Mouse (Mus musculus): ENCODE measurements around the gene P4ha2.

P4ha2 gene

DNA sequence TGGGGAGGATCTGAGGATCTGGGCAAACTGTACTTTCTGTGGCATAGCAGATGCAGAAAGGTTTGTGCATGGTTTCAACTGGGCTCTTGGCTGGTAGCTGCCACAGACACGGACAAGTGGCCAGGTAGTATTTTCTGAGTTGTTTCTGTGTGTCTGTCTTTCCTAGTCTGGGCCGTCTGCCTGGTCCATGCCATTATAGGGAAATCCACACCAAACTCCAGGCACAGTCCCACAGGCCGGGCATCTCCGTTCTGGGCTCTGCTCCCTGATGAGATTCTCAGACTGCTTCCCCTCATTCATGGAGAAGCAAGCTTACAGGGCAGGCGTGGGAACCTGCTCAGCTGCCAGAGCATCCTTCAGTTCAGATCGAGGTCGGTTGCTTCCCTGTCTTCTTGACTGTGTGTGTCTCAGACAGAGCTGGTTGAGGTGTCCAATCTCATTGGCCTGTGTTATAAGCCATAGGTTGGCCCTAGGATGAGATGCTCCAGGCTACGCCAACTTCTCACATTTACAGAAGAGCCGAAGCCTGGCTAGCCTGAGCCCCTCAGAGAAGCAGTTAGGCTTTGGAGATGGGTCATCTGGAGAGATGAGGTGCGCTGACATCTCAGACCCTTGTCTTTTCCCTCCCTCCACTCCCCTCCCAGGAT, at the start of gene P4ha2:
TSS of gene P4ha2 (plus strand) at position 51 of the 647 bp plus-strand sequence.
- no peak for DNase-seq (ENCODE audit: low spot score)

DNA sequence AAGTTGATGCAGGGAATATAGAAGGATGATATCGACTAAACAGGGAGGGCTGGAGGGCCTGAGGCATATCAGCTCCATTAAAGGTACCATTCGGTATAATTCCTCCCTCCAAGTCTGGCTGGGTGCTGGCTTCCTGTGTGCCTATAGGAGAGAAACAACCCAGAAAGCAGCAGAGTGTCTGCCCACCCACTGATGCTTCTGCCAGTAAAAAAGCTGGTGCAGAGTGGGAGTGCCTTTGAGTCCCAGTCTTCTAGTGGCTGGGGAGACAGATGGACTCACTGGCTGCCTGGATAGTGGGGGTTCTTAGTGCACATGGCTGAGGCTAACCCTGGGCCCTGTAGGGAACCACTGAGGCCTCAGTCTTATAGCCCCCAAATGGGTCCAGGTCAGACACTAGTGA, 49.7 kb upstream of the P4ha2 start:
- DNase-seq (ENCODE audit: low spot score): no peak

DNA sequence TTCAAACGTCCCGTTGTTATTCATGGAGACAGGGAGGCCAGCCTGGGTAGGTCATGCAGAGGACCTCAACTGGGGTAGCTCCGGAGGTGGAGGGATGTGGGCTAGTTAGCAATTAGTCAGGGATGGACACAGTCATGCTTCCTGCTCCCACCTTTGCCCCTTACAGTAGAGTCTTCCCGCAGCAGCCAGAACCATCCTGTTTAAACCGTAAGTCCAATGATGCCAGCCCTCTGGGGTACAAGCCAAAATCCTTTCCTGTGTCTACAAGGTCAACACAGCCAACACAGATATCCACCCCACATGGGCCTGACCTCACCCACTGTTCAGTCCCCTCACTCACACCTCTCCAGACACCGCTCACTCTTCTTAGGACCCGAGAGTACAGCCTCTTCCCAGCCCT, 48.7 kb upstream of the P4ha2 start:
- DNase-seq (ENCODE audit: low spot score): no peak

DNA sequence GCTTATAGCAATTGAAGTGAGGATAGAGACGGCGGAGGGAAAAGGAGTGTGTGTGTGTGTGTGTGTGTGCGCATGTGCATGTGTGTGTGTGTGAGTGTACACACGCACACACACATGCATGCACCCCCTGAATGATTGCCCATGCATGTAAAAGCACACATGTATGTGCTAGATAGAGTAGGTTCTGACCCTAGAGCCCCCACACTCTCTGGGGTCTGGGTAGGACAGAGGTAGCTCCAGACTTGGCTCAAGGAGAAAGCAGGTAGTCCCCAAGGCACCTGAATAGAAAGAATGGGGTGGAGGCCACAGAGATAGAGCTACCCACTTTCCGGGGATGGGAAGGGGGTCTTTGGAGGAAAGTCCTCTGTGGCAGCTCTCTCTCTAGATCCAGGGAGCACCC, 47.8 kb upstream of the P4ha2 start:
- DNase-seq (ENCODE audit: low spot score): no peak

DNA sequence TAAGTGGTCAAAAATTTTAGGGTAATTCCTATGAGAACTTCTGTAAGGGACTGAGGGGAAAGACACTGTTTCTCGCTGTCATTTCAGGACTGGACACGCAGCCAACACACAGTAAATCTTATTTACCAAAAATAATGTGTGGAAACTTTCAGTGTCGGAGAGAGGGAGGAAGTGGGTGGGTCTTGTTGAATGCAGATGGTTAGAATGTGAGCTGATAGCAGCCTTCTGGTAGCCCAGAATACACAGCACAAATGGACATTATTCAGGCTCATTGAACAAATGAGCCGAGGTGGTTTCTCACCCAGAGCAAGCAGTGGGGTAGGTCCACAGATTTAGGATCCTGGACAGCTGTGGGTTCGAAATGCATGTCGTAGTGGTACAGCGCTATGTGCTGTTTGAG, 46.8 kb upstream of the P4ha2 start:
- no peak for DNase-seq (ENCODE audit: low spot score)

DNA sequence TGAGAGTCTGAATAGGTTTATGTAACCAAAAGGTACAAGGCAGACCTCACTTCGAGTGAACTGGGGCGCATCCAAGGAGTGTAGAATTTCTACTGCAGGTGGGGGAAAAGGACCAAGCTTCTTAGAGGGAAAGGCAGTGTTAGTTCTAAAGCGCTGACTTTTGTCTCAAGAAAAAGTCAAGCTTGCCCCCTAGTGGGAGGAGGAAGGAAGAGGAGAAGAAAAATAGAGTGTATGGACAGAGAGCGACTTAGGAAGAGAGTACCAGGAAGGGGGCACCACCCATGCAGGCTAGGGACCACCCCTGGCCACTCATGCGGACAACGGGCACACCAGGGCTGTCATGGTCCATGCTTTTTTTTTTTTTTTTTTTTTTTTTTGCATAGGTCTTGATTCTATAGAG, 45.6 kb upstream of the P4ha2 start:
- DNase-seq (ENCODE audit: low spot score): no peak

DNA sequence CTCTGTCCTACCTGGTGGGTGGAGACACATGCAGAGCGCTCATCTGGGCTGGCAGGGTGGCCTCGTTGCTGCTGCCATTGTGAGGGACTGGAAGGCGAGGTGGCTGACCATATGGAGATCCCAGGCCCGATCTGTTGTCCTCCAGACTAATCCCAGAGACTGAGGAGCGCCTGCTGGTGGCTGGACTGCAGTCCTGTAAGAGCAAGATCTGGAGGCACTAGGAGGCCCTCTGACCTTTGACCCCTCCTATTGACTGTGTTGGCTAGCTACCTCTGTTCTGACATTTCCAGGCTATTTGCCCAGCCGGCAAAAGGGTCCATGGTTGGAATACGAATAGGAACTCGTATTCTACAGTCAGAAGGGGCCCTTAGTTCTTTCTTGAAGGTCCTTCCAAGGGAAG, 43.8 kb upstream of the P4ha2 start:
- DNase-seq (ENCODE audit: low spot score): peak; percentile 72

DNA sequence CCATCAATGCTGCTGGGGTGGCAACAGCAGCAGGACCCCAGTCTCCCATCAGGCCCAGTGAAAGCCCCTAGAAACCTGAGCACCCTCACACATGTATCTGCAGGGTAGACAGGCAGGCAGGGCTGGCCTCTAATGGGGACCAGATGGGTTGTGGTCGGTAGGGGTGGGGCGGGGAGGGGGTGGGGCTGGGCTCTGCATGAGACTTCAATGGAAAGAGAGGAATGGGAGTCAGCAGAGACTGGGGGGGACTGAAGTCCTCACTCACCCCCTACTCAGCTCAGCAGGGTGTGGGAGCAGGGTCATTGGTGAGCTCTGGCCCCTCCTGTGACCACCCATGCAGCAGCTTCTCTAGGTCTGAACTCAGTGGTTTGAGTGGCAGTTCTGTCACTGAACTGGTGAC, 42.5 kb upstream of the P4ha2 start:
- no peak for DNase-seq (ENCODE audit: low spot score)

DNA sequence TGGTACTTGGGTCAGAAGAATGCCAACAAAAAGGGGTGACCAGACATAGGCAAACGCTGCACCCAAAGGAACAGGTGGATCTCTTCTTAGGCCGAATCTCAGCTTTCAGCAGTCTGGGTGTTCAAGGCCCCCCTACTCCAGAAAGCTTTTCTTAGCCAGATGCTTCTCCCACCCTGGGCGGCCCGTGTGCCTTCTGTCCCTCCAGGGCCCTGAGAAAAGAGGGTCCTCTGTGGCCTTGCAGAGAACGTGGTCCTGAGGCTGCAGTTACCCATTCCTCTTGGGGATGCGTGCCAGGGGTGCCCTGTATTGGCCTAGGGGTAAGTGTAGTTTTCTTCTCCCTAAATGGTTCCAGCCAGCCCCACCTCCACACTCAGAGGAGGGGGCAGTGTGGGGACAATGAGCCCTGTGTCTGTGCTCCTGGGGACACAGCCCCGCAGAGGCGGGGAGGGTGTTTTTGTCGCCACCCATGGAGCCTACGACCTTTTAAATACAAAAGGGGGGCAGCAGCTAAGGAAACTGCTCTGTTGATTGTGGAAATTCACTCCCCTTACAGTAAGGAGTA, 41.8 kb upstream of the P4ha2 start:
- no peak for DNase-seq (ENCODE audit: low spot score)

DNA sequence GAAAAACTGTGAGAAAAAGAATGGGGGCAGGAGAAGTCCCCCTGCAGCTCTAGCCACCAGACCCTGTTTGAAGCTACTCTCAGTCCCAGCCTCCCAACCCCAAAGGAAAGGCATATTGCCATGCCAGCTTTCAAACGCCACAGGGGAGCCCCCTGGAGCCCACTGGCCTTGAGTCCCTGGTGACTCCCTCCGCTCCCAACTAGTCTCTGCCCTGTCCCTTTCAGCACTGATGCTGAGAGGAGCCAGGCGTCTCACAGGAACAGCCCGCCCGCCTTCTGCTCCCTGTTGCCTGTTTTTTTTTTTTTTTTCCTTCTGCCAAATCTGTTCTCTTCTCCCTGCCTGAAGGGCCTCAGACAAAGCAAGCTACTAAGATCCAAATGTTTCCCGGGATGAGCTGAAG, 41.3 kb upstream of the P4ha2 start:
- no peak for DNase-seq (ENCODE audit: low spot score)

DNA sequence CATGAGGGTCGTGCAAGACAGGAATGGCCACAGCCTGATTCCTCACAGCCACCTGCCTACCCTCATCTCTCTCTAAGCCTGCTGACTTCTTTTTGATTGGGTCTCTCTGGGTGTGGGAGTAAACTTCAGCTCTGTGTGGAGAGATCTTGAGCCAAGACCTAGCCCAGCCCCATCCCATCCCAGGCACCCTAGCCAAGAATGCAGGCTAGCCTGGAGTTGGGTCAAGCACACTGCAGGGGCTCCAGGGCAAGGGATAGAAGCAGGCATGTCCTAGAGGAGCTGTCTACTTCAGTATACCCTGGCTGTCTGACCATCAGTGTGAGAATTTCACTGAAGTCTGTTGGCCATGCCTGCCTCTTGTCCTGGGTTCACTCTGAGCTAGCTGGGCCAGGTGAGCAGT, 40.4 kb upstream of the P4ha2 start:
- DNase-seq (ENCODE audit: low spot score): no peak

DNA sequence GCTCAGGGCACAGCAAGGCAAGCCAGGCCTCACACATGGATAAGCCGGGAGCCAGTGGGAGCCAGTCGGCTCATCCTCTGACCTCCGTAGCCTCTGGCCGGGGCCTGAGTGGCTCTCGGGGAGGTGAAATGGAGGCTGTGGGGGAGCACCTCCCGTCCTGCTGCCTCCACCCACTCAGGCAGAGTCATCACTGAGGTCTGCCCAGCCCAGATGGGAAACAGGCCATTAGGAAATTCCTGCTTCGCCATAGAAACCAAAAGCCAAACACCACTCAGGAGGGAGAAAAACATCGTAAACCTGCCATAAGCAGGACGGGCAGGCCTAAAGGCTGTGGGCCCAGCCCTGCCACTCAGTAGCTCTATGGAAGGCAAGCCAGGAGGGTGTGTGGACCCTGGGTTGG, 39.6 kb upstream of the P4ha2 start:
- DNase-seq (ENCODE audit: low spot score): peak; percentile 74

DNA sequence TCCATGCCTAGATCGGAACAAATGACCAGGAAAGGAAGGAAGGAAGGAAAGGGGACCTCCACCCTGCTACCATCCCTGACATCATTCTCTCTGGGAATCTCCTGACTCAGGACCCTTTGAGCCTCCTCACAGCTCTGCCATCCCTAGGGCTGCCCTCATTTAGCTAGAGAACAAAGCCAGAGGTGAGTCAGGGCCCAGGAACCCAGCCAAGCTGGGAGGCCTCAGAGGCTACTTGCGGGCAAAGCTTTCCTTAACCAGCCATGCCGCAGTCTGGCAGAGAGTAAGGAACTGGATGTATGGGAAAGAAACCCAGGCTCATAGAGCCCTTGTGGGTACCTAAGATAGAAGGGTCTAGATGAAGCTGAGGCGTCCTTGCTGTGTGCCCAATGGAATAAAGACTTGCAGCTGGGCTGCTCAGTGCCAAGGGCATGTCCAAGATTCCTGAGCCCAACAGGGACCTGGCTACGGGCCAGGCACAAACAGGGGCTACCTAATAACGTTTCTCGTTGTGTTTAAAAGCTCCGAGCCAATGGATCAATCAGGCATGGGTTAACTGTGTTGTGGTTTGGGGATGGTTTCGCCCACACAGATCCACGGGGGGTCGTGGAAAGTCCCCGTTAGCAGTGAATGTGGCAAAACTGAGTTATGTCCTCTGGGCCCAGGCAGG, 37.7 kb upstream of the P4ha2 start:
- no peak for DNase-seq (ENCODE audit: low spot score)

DNA sequence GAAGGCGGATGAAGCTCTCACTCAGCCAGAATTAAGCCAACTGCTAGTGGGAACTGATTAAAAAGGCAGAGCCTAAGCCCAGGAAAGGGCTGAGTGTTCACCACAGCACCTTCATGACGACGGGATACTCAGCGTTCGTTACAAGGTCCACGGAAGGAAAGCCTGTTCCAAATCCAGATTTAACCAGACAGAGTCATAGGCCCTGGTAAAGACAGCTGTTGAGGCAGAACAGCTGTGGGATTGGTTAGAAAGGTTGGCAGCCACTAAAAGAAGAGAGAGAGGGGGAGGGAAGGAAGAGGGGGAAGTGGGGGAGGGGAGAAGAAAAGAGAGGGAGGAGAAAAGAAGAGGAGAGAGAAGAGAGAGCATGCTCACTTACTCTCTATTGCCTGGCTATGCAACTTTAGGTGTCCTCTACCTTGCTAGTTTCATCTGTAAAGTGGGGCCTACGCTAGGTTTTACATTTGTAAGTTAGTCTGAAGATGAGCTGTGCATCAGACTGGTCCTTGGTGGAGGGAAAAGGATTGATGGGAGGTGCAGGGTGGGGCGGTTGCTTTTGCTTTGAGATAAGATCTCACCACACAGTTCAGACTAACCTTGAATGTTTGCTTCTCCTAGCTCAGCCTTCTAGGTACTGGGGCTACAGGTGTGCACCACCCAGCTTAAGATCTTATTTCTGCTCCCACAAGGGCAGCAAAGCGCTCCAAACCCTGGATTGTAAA, 37.0 kb upstream of the P4ha2 start:
- DNase-seq (ENCODE audit: low spot score): no peak

DNA sequence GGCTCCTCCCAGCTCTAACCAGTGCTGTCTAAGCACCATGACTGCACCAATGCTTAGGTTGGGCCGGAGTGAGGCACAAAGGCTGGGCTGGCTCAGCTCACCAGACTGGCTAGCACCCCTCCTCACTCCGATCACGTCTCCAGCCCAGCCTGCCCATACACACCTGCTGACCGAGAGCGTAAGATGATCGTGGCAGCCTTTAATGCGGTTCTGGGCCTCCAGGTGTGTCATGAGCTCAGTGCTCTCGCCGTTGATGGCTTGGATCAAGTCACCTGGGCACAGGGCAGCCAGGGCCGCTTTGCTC, 36.5 kb upstream of the P4ha2 start:
- DNase-seq (ENCODE audit: low spot score): no peak

DNA sequence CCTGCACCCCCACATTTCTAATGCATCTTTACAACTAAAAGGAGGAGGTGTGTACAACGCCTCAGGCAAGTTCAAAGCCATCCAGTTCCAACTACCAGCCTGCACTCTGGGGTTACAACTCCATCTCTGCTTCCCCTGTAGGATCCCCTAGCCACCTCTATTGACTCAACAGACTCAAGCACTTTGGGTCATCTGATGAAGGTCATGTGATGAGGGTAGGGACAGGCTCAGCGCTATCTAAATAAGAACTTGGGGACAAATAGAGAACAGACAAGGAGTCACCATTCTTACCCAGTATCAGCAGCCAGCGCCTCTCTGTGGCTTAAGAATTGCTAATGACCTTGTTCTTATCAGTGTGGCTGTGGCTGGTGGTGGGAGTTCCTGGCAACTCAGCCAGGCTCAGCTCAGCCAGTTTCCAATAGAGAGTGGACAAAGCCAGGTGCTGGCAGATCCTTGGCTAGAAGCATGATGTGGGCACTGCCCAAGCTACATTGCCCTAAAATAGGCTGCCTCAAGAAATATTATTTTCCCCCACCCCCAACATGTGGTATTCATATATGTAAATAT, 35.4 kb upstream of the P4ha2 start:
- DNase-seq (ENCODE audit: low spot score): no peak

DNA sequence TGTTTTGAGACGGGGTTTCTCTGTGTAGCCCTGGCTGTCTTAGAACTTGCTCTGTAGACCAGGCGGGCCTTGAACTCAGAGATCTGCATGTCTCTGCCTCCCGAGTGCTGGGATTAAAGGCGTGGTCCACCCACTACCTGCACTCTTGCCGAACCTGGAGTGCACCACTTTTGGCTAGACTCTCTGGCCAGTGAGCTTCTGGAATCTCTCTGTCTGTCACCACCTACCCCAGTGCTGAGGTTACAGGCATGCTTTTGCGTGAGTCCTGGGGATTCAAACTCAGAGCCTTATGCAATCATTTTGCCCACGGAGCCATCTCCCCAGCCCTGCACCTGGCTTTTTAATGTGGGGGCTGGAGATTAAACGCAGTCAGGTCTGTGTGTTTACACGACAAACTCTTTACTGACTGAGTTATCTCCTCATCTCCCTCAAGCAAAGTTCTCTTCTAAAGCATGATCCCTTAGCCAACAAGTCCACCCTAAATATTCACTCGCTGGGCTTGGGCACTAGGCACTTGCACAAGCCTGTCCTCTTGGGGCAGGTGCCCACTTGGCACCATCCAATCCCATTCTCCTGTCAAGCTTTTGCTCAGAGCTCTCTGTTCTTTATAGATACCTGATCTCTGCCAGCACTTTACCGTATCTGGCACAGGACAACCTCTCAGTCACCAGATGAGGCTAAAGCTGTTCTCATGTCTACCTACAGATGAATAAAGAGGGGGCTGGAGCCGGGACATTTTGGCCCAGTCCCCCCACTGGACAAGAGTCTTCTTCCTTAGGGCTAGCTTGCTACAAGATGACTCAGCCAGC, 34.6 kb upstream of the P4ha2 start:
- DNase-seq (ENCODE audit: low spot score): no peak

DNA sequence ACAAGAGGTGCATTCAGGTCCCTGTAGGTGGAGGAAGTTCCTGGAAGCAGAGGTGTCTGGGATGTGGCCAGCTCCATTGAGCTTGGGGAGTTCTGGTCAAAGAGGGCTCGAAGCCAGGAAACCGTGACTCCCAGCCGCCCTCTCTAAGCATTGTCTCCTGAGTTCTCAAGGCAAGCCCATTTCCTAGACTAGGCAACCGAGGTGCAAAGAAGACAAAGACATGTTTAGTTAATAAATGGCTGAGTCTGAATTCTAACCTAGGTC, 34.0 kb upstream of the P4ha2 start:
- DNase-seq (ENCODE audit: low spot score): no peak

DNA sequence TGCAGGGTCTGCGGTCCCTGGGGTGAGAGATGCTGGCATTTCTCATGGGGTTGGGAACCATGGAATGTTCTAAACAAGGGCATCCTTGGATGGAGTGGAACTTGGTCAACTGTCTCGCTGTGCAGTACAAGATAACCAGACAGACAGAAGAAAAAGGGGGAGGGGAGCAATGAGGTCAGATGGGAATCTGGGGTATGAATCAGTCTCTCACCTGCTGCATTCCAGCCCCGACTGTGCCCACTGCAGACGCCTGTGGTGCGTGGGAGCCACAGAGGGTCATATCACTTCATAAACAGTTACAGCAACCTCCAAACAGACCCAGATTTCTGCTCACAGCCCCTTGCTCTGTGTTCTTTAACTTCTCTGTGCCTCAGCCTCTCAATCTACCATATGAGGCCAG, 33.5 kb upstream of the P4ha2 start:
- no peak for DNase-seq (ENCODE audit: low spot score)

DNA sequence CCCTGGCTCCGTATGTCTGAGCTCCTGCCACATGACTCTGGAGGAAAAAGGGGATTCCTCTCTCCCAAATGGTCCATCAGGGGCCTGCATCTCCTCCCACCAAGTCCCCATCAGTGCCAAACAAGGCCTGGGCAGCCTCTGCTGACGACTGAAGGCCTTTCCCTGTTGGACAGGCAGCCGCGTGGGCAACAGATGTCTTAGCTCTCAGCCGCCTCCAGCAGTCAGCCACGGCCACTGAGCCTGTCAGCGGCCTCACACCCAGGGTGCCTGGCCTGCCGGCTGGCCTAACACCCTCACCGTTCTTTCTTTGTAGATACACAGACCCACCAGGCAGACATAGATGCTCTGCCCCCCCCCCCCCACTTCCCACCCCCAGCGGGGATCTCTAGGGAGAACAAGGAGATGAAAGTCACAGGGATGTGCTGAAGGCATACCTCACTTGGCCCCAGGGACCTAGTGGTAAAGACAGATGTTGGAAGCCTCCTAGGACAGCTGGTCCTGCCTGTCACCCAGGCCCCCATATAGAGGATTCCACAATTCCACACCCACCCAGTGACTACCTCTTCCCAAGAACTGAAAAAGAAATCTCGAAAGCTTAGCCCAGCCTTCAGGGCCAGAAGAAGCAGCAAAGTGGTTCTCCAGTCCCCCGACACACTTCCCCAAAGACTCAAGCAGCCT, 32.4 kb upstream of the P4ha2 start:
- no peak for DNase-seq (ENCODE audit: low spot score)

DNA sequence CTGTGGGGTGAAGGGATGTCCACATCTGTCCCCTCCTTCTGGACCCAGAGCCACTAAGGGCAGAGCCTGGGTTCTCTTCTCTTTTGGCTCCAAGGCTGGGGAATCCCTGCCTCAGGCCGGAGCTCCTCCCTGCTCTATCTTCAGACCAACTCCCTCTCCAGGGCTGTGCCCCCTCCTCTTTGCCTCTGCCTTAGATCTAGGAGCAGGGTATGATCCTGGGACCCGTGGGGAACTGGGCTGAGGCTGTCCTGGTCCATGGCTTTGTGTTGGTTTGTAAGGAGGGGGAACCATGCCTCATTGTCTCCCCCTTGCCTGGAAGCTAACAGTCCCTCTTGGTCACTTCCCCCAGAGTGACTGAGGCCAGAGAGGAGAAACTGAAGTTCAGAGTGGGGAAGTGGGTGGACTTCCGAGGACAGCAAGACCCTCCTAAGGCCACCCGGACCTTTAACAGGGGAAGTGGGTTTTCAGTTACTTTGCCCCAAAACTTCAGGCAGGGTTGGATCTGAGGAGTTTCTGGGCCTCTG, 31.8 kb upstream of the P4ha2 start:
- no peak for DNase-seq (ENCODE audit: low spot score)

Data from yolk sac, embryonic 10.5 days (tissue).